Mouse (Mus musculus) stomach, embryonic 15.5 days (tissue): ENCODE measurements around the gene Rbpj. TPM values are rescaled to one million over a fixed set of nuclear protein-coding genes. Genes with fewer than 3 reads are reported as not detected.
A peak's percentile ranks its signal among the peaks of the same experiment; 100 is the strongest.
"Not testable (repeated sequence)": the region's sequence is repeated elsewhere in the genome, so short reads cannot be mapped to it uniquely, and the experiment has no call there.

Experiments
- ATAC-seq: fragments of 200-750 bp; cut with Nextera tagmentation; 2 replicates; pipeline ENCODE4 v1.8.0; 2017; ENCODE audit warnings: low read depth, moderate number of reproducible peaks, moderate TSS enrichment; ENCODE audit not compliant: insufficient read depth, low FRiP score
- H3K27ac ChIP-seq: fragments of 300-500 bp; sonication (generic); 2 replicates; pipeline ENCODE4 v1.5.1; 2015; ENCODE audit warnings: mild to moderate bottlenecking, inconsistent platforms
- H3K27me3 ChIP-seq: fragments of 300-500 bp; sonication (generic); replicated peaks from 2 replicates; pipeline ENCODE4 v1.6.1; 2015; ENCODE audit warnings: inconsistent platforms
- H3K36me3 ChIP-seq: fragments of 300-500 bp; sonication (generic); 2 replicates; pipeline ENCODE4 v1.6.1; 2015; ENCODE audit warnings: inconsistent platforms
- H3K4me1 ChIP-seq: fragments of 300-500 bp; sonication (generic); 2 replicates; pipeline ENCODE4 v1.6.1; 2015; ENCODE audit warnings: inconsistent platforms
- H3K4me2 ChIP-seq: fragments of 300-500 bp; sonication (generic); 2 replicates; pipeline ENCODE4 v1.6.1; 2015; ENCODE audit warnings: mild to moderate bottlenecking, inconsistent platforms
- H3K4me3 ChIP-seq: fragments of 300-500 bp; sonication (generic); replicated peaks from 2 replicates; pipeline ENCODE4 v1.5.1; 2015; ENCODE audit warnings: inconsistent platforms
- H3K9ac ChIP-seq: fragments of 300-500 bp; sonication (generic); 2 replicates; pipeline ENCODE4 v1.6.1; 2015; ENCODE audit warnings: inconsistent platforms
- H3K9me3 ChIP-seq: fragments of 300-500 bp; sonication (generic); 2 replicates; pipeline ENCODE4 v1.6.1; 2016; ENCODE audit warnings: inconsistent platforms
- WGBS: fragments of 180-500 bp; shearing (Covaris S2); methylation state at CpG from one replicate; pipeline ENCODE4 v1.1.7; 2015; 5-methylcytosine and 5-hydroxymethylcytosine counted together
- polyA plus RNA-seq: library from polyadenylated mRNA; unstranded; fragments of >200 nt; fragmentation: Nextera tagmentation; extraction: Ambion mirVana; gene quantifications from 2 replicates; pipeline ENCODE4 v1.2.1, GENCODE M21; 2015

The Rbpj gene
- polyA plus RNA-seq, 1 experiment from 2014 or later = 26.9 TPM

DNA sequence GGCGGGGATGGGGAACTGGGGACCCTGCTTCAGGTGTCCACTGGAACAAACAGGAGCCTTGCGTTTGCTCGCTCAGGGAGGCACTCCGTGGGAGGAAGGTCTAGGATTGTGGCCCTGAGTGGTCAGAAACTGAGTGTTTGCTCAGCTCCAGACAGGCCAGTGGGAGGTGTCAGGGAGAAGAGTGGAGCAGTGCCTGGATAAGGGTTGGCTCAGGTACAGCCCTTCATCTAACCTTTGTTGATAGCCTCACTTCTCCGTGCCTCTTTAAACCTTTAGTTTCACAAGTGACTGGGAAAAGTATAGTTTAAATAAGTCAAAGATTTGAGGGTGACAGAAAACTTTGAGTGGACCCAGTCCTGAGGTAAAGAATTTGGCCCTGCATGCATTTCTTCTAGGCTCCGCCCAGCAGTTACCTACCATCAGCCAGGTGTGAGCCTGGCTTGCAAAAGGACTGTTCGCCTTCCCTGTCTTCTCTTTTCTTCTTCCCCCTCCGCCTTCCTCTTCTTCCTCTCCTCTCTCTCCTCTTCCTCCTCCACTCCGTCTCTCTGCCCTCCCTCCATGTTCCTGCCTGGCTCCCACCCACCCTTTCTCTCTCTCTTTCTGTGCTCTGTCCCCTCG is 204.5 kb downstream of the Rbpj start:
- Histone ChIP-seq H3K27ac (no peak overlapping the region), H3K4me3 (no peak overlapping the region), H3K4me2 (no peak overlapping the region), H3K9me3 (no peaks in the 10 kb centered on the region), H3K27me3 (no peaks in the 10 kb centered on the region), H3K9ac (no peak overlapping the region), H3K4me1 (no peaks in the 10 kb centered on the region; the same call in 1 of the 2 replicates), H3K36me3 (no peaks in the 10 kb centered on the region)
- peak; percentile 43; the same call in 1 of the 2 replicates for ATAC-seq
- 81% methylated on average over 10 of the region's 10 CpGs for WGBS

GRCm38 (mm10) chr5:53671507-53671906 is 205.6 kb downstream of the Rbpj start:
- no peaks in the 10 kb centered on the region for H3K9me3 ChIP-seq
- no peak for ATAC-seq
- no peaks in the 10 kb centered on the region for H3K36me3 ChIP-seq
- H3K27me3 ChIP-seq = no peaks in the 10 kb centered on the region
- H3K4me1 ChIP-seq = no peaks in the 10 kb centered on the region; the same call in 1 of the 2 replicates
- no peak overlapping the region for H3K4me2 ChIP-seq
- no peak overlapping the region for H3K27ac ChIP-seq
- H3K9ac ChIP-seq = no peak overlapping the region
- no peak overlapping the region for H3K4me3 ChIP-seq
- WGBS = 65% methylated on average over 4 of the region's 4 CpGs

DNA sequence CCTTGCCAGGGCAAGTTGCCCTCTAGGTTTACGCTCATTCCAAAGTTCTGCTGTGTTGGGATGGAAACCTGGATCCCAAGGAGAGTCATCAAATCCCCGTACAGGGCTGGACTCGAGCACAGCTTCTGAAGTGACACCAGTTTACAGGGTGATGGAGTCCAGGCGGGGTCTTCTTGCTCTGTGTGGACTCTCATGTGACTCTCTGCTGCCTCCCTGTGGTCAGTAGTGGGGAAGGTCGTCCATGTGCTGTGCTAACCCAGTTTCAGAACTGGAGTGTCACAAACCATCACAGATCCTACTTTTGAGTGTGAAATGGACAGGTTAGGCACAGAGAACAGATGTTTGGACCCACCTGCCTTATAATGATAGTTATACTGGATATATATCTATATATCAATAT is 206.4 kb downstream of the Rbpj start:
- no peak overlapping the region for H3K9ac ChIP-seq

GRCm38 (mm10) chr5:53673493-53674150 is 207.7 kb downstream of the Rbpj start:
- not testable (repeated sequence) for H3K9ac ChIP-seq, H3K27ac ChIP-seq, H3K4me2 ChIP-seq, H3K27me3 ChIP-seq, ATAC-seq, H3K36me3 ChIP-seq, H3K9me3 ChIP-seq, H3K4me1 ChIP-seq, H3K4me3 ChIP-seq
- WGBS = 89% methylated on average over 6 of the region's 6 CpGs

More for the DNA sequence above, 206.4 kb downstream of the Rbpj start:
- Histone ChIP-seq H3K36me3 (no peaks in the 10 kb centered on the region), H3K9me3 (no peaks in the 10 kb centered on the region), H3K4me3 (no peak overlapping the region), H3K4me2 (no peak overlapping the region), H3K27me3 (no peaks in the 10 kb centered on the region), H3K27ac (no peak overlapping the region), H3K4me1 (no peaks in the 10 kb centered on the region; the same call in 1 of the 2 replicates)
- ATAC-seq = no peak
- 24% methylated on average over 5 of the region's 5 CpGs for WGBS

DNA sequence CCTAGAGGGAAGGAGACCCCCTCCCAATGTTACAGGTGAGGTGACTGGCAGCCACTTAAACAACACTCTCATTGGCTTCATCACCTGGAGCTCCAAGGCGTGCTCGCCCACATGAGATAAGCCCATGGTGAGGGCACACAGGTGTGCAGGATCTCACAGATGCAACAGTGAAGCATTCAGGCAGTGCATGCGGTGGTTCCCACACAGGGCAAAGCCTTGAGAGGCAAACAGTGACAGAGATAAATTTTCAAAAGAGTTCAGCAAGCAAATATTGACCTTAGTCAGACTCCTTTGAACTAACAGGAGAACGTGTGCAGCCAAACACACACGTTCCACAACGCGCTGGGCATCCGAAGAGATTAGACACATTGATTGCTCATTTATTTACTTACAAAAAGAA is 210.7 kb downstream of the Rbpj start:
- Histone ChIP-seq H3K4me3 (no peak overlapping the region), H3K36me3 (no peaks in the 10 kb centered on the region), H3K4me2 (no peak overlapping the region), H3K9ac (no peak overlapping the region), H3K27ac (no peak overlapping the region), H3K4me1 (no peaks in the 10 kb centered on the region; the same call in 1 of the 2 replicates), H3K27me3 (no peaks in the 10 kb centered on the region), H3K9me3 (no peaks in the 10 kb centered on the region)
- WGBS = 60% methylated on average over 8 of the region's 8 CpGs
- ATAC-seq = peak; percentile 94

DNA sequence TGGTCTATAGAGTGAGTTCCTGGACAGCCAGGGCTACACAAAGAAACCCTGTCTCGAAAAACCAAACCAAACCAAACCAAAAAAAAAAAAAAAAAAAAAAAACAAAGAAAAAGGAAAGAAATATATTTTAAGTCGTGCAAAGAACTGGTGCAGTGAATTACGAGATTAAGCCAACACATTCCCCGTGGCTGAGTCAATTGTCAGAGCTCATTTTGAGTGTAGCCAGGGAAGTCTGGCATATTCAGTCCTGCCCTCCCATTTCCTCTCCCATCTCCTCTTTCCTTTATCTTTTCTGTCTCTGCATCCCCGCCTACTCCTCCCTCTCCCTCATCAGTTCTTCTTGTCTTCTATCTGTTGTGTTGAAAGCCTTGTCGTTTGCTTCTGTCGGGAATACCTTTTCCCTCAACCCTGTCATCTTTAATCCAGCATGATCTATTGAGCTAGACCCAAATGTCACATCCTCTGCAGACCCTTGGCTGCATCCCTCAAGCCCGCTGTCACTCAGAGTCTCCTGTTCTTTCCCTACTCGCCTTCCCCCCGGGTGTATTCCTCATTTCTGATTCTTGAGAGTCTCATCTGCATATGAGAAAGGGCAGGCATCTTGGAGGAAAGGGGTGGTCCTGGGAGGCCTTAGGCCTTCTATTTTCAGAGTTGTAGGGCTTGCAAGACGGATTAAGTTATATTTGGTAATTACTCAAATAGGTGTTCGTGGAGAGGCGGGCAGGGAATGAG is 212.2 kb downstream of the Rbpj start:
- Histone ChIP-seq H3K9ac (no peak overlapping the region), H3K27ac (no peak overlapping the region), H3K36me3 (no peaks in the 10 kb centered on the region), H3K27me3 (no peaks in the 10 kb centered on the region), H3K4me2 (no peak overlapping the region), H3K4me1 (no peaks in the 10 kb centered on the region; the same call in 1 of the 2 replicates), H3K4me3 (no peak overlapping the region), H3K9me3 (no peaks in the 10 kb centered on the region)
- 53% methylated on average over 13 of the region's 13 CpGs for WGBS
- no peak for ATAC-seq

DNA sequence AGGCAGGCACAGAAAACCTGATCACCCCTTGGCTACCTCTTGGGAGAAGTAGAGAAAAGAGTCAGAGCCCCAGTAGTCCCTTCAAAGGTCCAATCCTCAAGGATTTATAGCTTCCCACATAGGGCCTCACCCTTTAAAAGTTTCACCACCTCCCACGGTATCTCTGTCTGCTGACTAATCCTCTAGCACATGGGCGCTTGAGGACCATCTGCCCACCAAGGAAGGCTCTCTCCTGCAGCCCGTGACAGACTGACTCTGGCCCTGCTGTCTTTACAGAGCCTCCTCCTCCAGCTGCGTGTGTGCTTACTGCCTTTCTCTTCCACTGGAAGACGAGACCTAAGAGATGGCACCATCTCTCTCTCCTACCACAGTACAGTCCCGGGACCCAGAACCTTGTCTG is 213.7 kb downstream of the Rbpj start:
- no peak overlapping the region for H3K27ac ChIP-seq
- WGBS = 59% methylated on average over 6 of the region's 6 CpGs
- ATAC-seq = no peak

GRCm38 (mm10) chr5:53683916-53684315 is 218.0 kb downstream of the Rbpj start:
- H3K27me3 ChIP-seq = no peaks in the 10 kb centered on the region
- H3K9ac ChIP-seq = no peak overlapping the region
- H3K4me2 ChIP-seq = no peak overlapping the region
- no peak overlapping the region for H3K27ac ChIP-seq
- no peaks in the 10 kb centered on the region for H3K36me3 ChIP-seq
- no peak overlapping the region for H3K4me3 ChIP-seq
- 60% methylated on average over 3 of the region's 3 CpGs for WGBS
- H3K4me1 ChIP-seq = peaks cover 11% of the 10 kb centered on the region; the same call in 1 of the 2 replicates
- ATAC-seq = no peak
- no peaks in the 10 kb centered on the region for H3K9me3 ChIP-seq

More for the DNA sequence above, 213.7 kb downstream of the Rbpj start:
- Histone ChIP-seq H3K4me3 (no peak overlapping the region), H3K9me3 (no peaks in the 10 kb centered on the region), H3K4me2 (no peak overlapping the region), H3K9ac (no peak overlapping the region), H3K4me1 (no peaks in the 10 kb centered on the region), H3K36me3 (no peaks in the 10 kb centered on the region), H3K27me3 (no peaks in the 10 kb centered on the region)

DNA sequence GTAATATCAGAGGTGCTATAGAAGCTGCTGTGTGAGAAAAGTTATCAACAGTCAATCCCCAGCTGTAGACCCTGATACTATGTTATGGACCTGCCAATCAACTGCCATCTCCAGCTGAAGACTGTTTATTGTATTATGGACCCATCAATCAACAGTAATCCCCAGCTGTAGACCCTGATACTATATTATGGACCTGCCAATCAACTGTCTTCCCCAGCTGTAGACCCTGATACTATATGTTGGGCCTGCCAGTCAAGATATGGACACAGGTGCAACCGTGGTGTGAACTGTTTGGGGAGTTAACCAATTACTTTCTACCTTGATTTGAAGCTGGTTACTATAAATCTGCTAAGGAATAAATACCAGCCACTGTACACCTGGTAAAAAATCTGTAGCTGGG is 218.5 kb downstream of the Rbpj start:
- no peak for ATAC-seq
- peaks cover 11% of the 10 kb centered on the region; the same call in 1 of the 2 replicates for H3K4me1 ChIP-seq
- no peaks in the 10 kb centered on the region for H3K9me3 ChIP-seq
- no peaks in the 10 kb centered on the region for H3K36me3 ChIP-seq
- 46% methylated on average over 1 of the region's 1 CpGs for WGBS
- H3K27ac ChIP-seq = no peak overlapping the region
- no peak overlapping the region for H3K9ac ChIP-seq
- no peak overlapping the region for H3K4me2 ChIP-seq
- H3K27me3 ChIP-seq = no peaks in the 10 kb centered on the region
- H3K4me3 ChIP-seq = no peak overlapping the region

DNA sequence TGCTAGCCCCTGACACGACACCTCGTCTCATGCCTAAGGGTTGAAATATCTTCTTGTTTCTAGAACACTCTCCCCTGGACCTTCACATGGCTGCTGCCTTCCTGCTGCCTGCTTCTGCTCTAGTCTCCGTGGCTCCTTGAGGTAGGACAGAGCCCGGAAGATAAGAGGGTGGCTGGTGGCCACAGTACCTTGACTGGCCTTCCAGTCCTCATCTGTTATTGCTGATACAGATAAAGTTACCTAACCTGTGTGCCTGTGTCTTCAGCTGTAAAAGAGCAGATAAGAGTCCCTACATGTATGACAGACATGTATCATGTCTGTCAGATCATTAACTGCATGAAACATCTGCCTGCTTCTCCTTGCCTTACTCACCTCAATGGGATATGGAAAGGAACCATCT is 219.7 kb downstream of the Rbpj start:
- H3K36me3 ChIP-seq = no peaks in the 10 kb centered on the region
- no peak for ATAC-seq
- no peak overlapping the region for H3K4me3 ChIP-seq
- no peaks in the 10 kb centered on the region for H3K27me3 ChIP-seq
- no peaks in the 10 kb centered on the region for H3K9me3 ChIP-seq
- H3K9ac ChIP-seq = no peak overlapping the region
- H3K4me2 ChIP-seq = no peak overlapping the region
- H3K27ac ChIP-seq = 0 out of 2 replicates have a peak overlapping the region, but pooled peaks have one; percentile 9
- WGBS = 75% methylated on average over 4 of the region's 4 CpGs
- peaks cover 11% of the 10 kb centered on the region; the same call in 1 of the 2 replicates for H3K4me1 ChIP-seq

DNA sequence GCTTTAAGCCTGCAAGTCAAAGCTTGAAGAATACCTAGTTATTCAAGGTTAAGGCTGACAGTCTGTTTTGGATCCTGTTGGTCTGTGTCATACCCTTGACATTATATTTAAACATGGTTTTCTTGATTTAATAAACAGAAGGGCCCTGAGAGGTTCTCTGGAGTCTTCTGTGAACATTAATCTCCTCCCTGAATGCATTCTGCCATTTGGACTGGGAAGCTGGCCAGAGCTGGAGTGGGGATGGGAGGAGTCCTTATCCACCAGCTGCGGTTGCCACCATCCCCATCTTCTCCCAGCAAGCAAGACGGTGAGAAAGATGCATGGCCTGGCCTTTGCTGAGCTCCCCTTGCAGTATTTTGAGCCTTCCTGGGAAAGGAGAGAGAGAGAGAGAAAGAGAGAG is 220.4 kb downstream of the Rbpj start:
- H3K9ac ChIP-seq = no peak overlapping the region
- H3K36me3 ChIP-seq = no peaks in the 10 kb centered on the region
- H3K4me1 ChIP-seq = peaks cover 11% of the 10 kb centered on the region; the same call in 1 of the 2 replicates
- no peak overlapping the region for H3K4me3 ChIP-seq
- H3K27me3 ChIP-seq = no peaks in the 10 kb centered on the region
- no peaks in the 10 kb centered on the region for H3K9me3 ChIP-seq
- 35% methylated on average over 2 of the region's 2 CpGs for WGBS
- no peak overlapping the region for H3K4me2 ChIP-seq
- H3K27ac ChIP-seq = 0 out of 2 replicates have a peak overlapping the region, but pooled peaks have one; percentile 9
- ATAC-seq = peak; percentile 51; the same call in 1 of the 2 replicates

GRCm38 (mm10) chr5:53688326-53688725 is 222.4 kb downstream of the Rbpj start:
- ATAC-seq = no peak
- 74% methylated on average over 7 of the region's 7 CpGs for WGBS
- no peaks in the 10 kb centered on the region for H3K36me3 ChIP-seq

More at GRCm38 (mm10) chr5:53688326-53688725, 222.4 kb downstream of the Rbpj start:
- Histone ChIP-seq H3K27ac (no peak overlapping the region), H3K9me3 (no peaks in the 10 kb centered on the region), H3K4me3 (no peak overlapping the region), H3K9ac (no peak overlapping the region), H3K27me3 (no peaks in the 10 kb centered on the region), H3K4me2 (no peak overlapping the region), H3K4me1 (peaks cover 11% of the 10 kb centered on the region; the same call in 1 of the 2 replicates)
